Mouse (Mus musculus) heart, adult 18-20 months (tissue): Measurements from ENCODE around the gene Krt24. TPM values are rescaled to one million over a fixed set of nuclear protein-coding genes. Genes with fewer than 3 reads are reported as not detected.
"Not testable (repeated sequence)": the region's sequence is repeated elsewhere in the genome, so short reads cannot be mapped to it uniquely, and the experiment has no call there.

Experiments
- DNase-seq, 2 experiments: peaks; one replicate each; pipeline ENCODE4 v3.0.0; 2021 to 2022; ENCODE audit warnings: mixed read lengths in 1 of 2
- total RNA-seq, 2 experiments: library from RNA; stranded (reverse); gene quantifications; 2 replicates each; pipeline ENCODE4 v1.2.3; 2021

Gene Krt24
- total RNA-seq, 2 experiments from 2014 or later, result not detected

DNA sequence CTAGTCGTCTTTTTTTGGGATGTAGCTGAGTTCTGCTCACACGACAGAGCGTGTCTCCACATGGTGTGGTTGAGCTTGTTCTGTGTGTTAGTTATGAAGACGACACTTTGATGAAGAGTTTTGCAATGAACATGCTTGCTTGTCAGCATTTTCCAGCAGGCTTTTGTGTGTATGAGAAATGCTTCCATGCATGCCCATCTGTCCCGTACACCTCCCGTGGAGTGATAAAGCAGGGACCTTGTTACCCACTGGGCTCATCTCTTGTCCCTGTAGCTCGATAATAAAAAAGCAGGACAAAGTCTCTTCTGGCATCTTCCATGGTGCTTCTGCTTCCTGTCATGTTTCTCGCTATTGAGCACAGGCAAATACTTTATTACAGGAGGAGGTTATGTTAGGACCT is 32.4 kb downstream of the Krt24 start:
- DNase-seq, result no peak

DNA sequence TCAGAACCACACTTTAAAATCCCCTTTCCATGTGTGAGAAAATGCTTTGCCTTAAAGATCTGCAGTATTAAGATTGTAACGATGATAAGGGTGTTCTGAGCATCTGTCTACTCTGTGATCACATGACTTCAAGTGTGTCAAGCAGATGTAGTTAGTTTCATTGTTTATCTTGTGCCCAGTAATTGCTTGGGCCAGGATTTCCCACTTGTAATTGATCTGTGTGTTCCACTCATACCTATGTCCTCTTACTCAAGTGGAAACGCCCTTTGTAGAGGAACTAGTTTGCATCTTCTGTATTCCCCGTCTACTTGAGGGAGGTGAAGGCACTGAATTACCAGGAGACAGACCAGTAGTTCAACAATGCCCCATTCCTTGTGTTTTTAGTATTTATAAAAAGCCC is 34.4 kb downstream of the Krt24 start:
- DNase-seq, result no peak

DNA sequence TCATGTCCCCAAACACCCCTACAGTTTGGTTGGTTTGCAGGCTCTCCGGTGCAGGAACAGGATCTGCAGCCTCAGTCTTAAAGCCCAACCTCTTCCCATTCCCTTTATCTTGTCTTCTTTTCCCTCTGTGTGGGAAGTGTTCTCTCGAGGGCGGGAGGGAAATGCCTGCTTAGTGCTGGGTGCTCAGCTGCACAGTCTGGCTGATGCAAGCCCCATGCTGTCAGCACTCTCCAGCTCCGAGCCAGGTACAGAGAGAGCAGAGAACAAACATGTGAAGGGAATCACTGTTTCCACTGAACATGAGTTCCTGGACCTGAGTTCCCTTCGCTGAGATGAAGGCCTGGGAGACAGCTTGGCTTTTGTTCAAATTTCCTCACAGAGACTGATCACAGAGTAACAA is 34.8 kb downstream of the Krt24 start:
- no peak for DNase-seq

DNA sequence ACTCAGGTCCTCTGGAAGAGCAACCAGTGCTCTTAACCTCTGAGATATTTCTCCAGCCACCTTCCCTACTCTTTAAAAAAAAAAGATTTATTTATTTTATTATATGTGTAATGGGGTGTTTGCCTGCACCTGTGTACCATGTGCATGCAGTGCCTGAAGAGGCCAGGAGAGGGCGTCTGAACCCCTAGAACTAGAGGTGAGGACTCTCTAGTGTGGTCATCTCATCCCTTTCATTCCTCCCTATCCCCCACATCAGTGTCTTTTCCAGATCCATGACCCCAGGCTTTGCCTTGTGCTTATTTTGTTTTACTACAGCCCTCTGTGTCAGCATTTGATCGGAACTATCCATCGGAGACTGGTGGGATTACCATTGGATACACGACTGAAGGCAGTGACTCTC is 35.9 kb downstream of the Krt24 start:
- DNase-seq, result no peak

DNA sequence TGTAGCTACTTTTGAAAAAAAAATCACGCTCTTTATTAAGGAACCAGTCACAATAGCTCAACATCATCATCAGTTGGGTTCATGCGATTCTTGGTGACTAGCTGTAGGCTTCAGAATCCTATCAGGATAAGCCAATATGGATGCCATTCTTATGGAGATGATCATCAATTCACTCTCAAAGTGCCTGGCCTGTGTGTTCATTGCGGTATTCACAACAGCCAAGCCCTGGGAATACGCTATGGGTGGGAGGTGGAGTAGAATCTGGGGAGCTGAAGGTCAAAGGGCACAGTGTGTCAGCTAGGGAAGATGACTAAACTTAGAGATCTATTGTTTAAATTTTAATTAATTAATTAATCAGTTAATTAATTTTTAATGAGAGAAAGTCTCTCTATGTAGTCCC is 37.1 kb downstream of the Krt24 start:
- no peak for DNase-seq

DNA sequence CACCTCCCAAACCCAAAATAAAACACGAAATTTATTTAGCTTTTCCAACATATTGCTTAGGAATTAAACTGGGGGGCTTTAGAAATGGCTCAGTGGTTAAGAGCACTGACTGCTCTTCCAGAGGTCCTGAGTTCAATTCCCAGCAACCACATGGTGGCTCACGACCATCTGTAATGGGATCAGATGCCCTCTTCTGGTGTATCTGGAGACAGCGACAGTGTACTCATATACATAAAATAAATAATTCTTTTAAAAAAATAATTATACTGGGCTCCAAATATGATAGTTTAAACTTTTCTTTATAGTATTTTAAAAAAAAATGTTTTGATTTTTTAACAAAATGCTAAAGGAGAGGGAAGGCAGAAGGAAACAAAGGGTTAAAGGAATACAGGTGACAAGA is 40.5 kb downstream of the Krt24 start:
- DNase-seq, result not testable (repeated sequence)

DNA sequence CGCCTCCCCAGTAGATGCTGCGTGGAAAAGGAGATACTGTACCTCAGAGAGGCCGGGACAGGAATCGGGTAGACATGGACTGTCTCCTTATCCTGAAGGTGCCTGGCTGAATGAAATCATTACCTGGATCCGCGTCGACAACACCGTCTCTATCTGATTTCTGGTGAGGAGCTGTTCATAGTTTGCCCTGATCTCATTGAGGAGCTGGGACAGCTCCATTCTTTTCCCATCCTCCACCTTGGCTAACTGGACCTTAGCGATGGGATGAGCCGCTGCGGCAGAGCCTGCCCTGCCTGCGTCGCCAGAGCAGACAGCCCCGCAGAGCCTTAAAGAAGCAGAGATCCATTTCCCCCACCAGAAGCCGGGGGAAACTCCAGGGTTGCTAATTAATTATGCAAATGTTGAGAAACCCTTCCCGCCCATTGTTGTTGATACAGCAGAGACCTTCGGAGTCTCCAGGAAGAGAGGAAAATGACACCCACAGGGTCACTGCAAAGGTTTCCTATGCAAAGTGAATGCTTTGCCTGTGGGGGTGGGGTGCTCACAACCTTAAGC is 41.2 kb downstream of the Krt24 start, which contains the start of gene Krt222:
Gene Krt222 (minus strand): TSS at position 266 of the 555 bp plus-strand sequence.
- DNase-seq, result peak; percentile 27 to 45

DNA sequence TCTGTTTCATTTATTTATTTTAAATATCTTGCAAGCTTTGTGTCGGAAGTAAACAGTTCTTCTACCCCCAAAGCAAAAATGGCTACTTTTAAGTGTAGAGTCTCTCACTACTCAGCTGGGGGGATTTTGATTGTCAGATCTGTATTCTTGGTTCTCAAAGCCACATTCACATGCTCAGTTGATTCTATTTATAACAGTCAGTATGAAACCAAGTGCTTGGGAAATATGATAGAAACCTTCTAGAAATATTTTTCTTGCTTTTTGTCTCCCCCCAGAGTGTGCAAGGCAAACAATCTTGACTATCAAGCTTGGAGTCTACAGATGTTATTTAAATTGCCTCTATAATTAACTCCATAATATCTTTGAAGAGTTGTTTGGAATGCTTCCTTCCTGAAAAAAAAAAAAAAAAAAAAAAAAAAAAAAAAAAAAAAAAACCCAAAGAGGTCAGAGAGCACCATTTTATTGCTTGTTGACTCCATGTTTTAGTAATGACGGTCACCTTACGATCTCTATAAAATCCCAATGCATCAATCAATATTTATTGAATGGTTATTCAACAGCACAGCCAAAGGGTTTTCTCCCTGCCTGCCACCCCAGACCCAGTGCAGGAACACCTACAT is 41.8 kb downstream of the Krt24 start:
- DNase-seq, result no peak

DNA sequence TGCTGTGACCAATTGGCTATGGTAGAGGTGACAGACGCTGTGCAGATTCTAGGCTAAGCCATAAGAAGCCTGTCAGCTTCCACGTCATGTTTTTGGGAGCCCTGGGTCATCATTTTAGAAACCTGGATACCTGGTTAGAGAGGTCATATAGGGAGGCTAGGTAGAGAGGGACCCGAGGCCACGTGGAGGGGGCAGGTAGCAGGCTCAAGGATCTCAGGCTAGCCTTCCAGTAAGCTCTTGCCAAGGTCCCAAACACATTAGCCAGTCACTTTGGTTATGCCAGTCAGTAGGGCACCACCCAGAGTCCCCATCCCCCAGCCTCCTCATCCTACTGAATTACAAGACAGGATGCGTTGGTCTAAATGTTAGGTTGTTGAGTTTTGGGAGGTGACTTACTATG is 43.0 kb downstream of the Krt24 start:
- no peak for DNase-seq

DNA sequence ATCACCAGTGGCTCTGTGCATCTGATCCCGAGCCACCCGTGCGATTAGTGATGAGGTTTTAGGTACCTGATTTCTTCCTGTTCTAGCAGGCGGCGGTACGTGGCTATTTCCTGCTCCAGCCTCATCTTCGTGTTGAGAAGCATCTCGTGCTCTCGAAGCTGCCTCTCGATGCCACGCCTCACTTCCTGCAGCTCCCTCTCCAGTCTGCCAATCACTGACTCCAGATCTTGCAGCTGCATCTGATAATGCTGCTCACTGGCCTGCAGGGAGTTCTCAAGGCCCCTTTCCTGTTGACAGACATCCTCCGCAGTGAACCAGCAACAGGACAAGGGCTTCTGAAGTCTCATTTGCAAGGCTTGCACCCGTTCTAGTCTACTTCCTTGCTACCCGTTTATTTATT is 46.6 kb downstream of the Krt24 start:
- DNase-seq, result peak in 1 of 2 experiments; percentile 33

DNA sequence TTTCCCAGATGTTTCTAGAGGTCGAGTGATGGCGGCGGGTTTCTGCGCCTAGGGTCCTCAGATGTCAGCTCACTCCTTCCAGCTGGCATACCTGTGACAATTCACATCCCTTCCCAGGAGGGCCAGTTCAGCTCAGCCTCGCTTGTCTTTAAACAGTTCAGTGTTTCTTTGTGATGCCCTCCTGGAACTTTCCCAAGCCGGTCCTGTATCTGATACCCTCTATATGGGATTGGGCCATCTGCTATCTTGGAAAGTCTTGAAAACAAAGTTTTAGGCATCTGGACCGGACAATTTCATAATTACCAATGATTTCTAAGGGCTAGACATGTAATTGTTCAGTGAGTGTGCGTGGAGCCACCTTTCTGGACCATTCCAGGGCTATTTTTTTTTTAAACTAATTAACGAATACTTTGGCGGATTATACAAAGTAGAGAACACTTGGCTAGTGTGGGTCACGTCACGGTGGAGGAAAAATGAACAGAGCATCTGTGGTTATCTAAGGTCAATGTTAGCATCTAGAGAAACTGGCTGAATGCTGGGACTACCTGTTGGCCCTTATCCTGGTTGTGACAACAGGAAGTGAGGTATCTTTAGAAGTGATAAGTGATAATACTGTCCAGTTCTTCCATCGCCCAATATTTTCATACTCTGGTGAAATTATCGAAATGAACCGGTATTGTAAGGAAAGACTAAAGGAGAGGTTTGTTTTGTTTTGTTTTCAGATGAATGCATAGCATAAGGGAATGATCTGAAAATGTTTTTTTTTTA is 53.8 kb downstream of the Krt24 start:
- DNase-seq, result no peak

DNA sequence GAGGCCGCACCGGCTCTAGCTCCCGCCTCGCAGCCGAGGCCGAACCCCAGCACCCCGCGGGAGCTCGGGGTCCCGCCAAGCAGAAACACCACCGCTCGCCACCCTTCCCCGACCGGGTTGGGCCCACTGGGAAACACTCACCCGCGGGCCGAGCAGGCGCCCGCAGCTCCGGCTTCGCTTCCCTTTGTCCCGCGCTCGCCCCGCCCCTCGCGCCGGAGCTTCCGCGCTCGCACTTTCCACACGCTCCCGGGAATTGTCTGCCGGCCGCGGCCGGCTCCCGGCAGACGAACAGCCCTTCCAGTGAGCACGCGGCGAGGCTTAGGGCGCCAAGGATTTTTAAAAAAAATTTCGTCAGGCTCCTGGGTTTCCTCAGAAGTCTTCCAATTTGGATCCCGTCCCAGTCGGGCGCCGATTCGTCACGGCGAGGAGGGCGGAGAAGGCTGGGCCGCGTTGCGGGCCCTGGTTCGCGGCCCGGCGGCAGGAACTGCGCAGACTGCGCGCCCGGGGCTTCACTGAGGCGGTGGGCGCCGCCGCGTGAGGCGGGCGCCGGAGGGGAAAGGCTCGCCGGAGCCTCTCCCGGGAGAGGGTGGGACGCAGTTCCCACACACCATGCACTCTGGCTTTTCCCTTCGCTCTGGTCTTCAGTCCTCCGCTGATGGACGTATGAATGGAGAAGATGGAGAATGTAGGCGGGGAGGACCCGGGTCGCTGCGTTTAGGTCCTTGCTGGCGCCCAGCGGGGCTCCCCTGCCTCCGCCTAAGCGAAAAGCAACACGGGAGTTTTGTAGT is 54.6 kb downstream of the Krt24 start, which contains the start of gene Smarce1:
Gene Smarce1 (minus strand): TSS at position 757 of the 788 bp plus-strand sequence.
- peak; percentile 85 to 91 for DNase-seq

Other genes with a start within 250 kb of the Krt24 start
- 10 to 100 TPM; 82.2 to 94.0 TPM for gene Igfbp4, start 244.0 kb downstream of the Krt24 start, total RNA-seq
- under 1 TPM; 0.07 to 0.18 TPM for gene Tns4, start 196.0 kb downstream of the Krt24 start, total RNA-seq
- 1 to 10 TPM in 1 of 2 experiments, under 1 TPM in 1; 0.30 to 2.8 TPM for gene Ccr7, start 130.2 kb downstream of the Krt24 start, total RNA-seq
- 10 to 100 TPM; 42.0 to 46.3 TPM for gene Smarce1, start 54.2 kb downstream of the Krt24 start, total RNA-seq
- gene Krt222, start 41.2 kb downstream of the Krt24 start, total RNA-seq, result 10 to 100 TPM; 27.8 to 33.0 TPM
- gene Krt25, start 37.7 kb upstream of the Krt24 start, total RNA-seq, result not detected
- gene Krt26, start 52.7 kb upstream of the Krt24 start, total RNA-seq, result not detected
- gene Krt27, start 65.8 kb upstream of the Krt24 start, total RNA-seq, result not detected
- not detected for gene Krt28, start 89.6 kb upstream of the Krt24 start, total RNA-seq
- 1 to 10 TPM; 4.1 to 5.1 TPM for gene Krt10, start 104.1 kb upstream of the Krt24 start, total RNA-seq
- gene Krt12, start 137.0 kb upstream of the Krt24 start, total RNA-seq, result not detected
- gene Krt20, start 152.9 kb upstream of the Krt24 start, total RNA-seq, result not detected
- under 1 TPM in 1 of 2 experiments, not detected in 1; 0.31 TPM for gene Krt23, start 207.9 kb upstream of the Krt24 start, total RNA-seq
- gene Krt39, start 236.1 kb upstream of the Krt24 start, total RNA-seq, result not detected